Mouse (Mus musculus) intestine, embryonic 16.5 days (tissue): ENCODE measurements at regions not wholly inside any gene's neighbourhood (a gene's known extent, or its start where the extent isn't known, plus 50 kb on each side); places are given as distances from the start of the nearest gene placed in this dataset.

ENCODE experiments used
- ATAC-seq: fragments of 200-750 bp; cut with Nextera tagmentation; 2 replicates; pipeline ENCODE4 v1.8.0; 2017; ENCODE audit warnings: moderate TSS enrichment, moderate library complexity
- H3K27ac ChIP-seq: fragments of 300-500 bp; sonication (generic); 2 replicates; pipeline ENCODE4 v1.5.1; 2014; ENCODE audit warnings: mild to moderate bottlenecking, low read length
- H3K27me3 ChIP-seq: fragments of 300-500 bp; sonication (generic); replicated peaks from 2 replicates; pipeline ENCODE4 v1.6.1; 2014; ENCODE audit warnings: low read length, control low read depth, mixed read lengths; ENCODE audit not compliant: control insufficient read depth, insufficient read depth
- H3K36me3 ChIP-seq: fragments of 300-500 bp; sonication (generic); 2 replicates; pipeline ENCODE4 v1.6.1; 2014; ENCODE audit warnings: low read length, control low read depth; ENCODE audit not compliant: control insufficient read depth, insufficient read depth
- H3K4me1 ChIP-seq: fragments of 300-500 bp; sonication (generic); 2 replicates; pipeline ENCODE4 v1.6.1; 2014; ENCODE audit warnings: low read length, control low read depth, mixed read lengths; ENCODE audit not compliant: control insufficient read depth, insufficient read depth
- H3K4me2 ChIP-seq: fragments of 300-500 bp; sonication (generic); 2 replicates; pipeline ENCODE4 v1.6.1; 2014; ENCODE audit warnings: low read depth, low read length, control low read depth
- H3K4me3 ChIP-seq: fragments of 300-500 bp; sonication (generic); 2 replicates; pipeline ENCODE4 v1.5.1; 2014; ENCODE audit warnings: mild to moderate bottlenecking, low read length
- H3K9ac ChIP-seq: fragments of 300-500 bp; sonication (generic); 2 replicates; pipeline ENCODE4 v1.6.1; 2014; ENCODE audit warnings: low read depth, low read length
- H3K9me3 ChIP-seq: fragments of 300-500 bp; sonication (generic); 2 replicates; pipeline ENCODE4 v1.6.1; 2016; ENCODE audit warnings: low read length, control low read depth; ENCODE audit not compliant: control insufficient read depth
- WGBS: fragments of 180-500 bp; shearing (Covaris S2); extraction: QIAGEN DNeasy Blood & Tissue Kit; methylation state at CpG from one replicate; pipeline ENCODE4 v1.1.7; 2014; 5-methylcytosine and 5-hydroxymethylcytosine counted together

DNA sequence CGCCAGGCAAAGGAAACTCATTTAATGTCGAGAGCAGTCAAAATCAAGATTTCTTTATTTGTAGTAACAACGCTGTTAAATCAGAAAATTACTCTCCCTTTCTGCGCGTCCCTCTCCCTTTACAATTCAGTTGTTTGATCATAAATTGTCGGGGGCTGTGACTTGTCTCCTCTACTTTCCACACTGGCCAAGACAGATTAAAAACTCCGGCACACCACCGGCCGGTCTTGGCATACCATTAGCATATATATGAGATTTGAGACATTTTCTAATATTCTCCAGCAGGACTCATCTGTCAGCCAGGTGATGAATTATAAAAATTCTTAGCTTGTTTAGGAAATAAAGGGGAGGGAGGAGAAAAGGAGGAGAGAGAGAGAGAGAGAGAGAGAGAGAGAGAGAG lies 162.8 kb upstream of the Irx4 start:
- Histone ChIP-seq H3K9ac (no peak overlapping the region), H3K4me2 (no peak overlapping the region), H3K36me3 (no peaks in the 10 kb centered on the region), H3K9me3 (no peaks in the 10 kb centered on the region), H3K27ac (no peak overlapping the region), H3K27me3 (no peaks in the 10 kb centered on the region), H3K4me1 (no peaks in the 10 kb centered on the region), H3K4me3 (no peak overlapping the region)
- no peak for ATAC-seq
- WGBS = 78% methylated on average over 9 of the region's 9 CpGs

DNA sequence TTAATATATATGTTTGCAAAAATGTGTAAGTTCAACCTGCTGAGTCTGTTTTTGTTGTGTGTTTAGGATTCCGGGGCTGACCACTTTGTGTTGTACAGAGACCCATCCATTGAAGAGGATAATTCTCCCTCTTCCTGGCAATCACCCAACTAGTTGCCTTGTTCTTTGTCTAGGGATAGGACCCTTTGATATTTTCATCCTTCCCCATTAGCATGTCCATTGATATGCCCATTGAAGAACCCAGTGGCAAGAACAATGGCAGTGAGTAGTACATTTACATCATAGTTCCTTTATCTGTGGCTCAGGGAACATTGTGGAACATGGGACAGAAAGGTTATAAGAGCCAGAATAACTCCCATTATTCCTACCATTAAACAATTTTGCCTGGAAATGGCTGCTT lies 160.9 kb upstream of the Irx4 start:
- Histone ChIP-seq H3K4me1 (no peaks in the 10 kb centered on the region), H3K4me3 (no peak overlapping the region), H3K4me2 (no peak overlapping the region), H3K9me3 (no peaks in the 10 kb centered on the region), H3K36me3 (no peaks in the 10 kb centered on the region), H3K9ac (no peak overlapping the region), H3K27ac (no peak overlapping the region), H3K27me3 (no peaks in the 10 kb centered on the region)
- ATAC-seq = no peak
- 89% methylated on average over 1 of the region's 1 CpGs for WGBS

DNA sequence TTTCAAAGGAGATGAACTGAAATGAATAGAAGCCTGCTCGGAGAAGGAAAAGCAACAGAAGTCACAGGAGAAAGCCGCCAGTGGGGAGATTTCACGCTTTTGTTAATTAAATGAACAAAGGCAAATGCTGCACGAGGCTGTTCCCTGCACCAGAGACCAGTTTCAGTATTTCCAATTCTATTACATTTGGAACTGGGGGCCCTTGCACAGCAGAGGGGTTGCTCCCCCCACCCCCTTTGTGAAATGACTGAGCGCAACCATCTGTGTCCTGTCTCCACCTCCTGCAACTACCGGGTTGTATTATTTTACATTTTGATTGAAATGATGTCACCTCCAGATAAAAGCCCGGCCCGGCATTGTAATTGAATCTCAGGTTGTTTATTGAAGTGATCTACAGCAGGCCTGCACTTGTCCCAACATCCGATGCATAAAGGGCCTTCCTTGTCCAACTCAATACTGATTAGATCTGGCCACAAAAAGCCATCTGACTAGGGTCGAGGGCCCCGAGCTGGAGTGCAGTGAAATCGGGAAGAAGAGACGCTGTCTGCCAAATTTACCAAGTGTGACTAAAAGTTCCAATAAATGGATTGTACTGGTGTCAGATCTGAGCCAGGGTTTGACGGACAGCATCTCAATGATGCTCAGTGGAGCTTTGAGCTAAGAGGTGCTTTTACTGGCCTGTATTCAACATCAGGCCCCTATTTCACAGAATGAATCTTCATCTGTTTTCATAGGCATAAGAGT lies 152.9 kb upstream of the Irx4 start:
- no peak overlapping the region for H3K4me3 ChIP-seq
- no peak overlapping the region for H3K27ac ChIP-seq
- H3K27me3 ChIP-seq = no peaks in the 10 kb centered on the region
- H3K36me3 ChIP-seq = no peaks in the 10 kb centered on the region
- no peaks in the 10 kb centered on the region for H3K4me1 ChIP-seq
- no peak for ATAC-seq
- WGBS = 69% methylated on average over 14 of the region's 14 CpGs
- H3K4me2 ChIP-seq = no peak overlapping the region
- H3K9ac ChIP-seq = no peak overlapping the region
- no peaks in the 10 kb centered on the region for H3K9me3 ChIP-seq

GRCm38 (mm10) chr13:73116822-73117632 lies 143.3 kb upstream of the Irx4 start:
- H3K4me1 ChIP-seq = no peaks in the 10 kb centered on the region
- H3K9ac ChIP-seq = no peak overlapping the region
- H3K36me3 ChIP-seq = no peaks in the 10 kb centered on the region
- WGBS = 35% methylated on average over 22 of the region's 22 CpGs
- no peak overlapping the region; the same call in 1 of the 2 replicates for H3K4me2 ChIP-seq
- H3K9me3 ChIP-seq = no peaks in the 10 kb centered on the region
- H3K4me3 ChIP-seq = no peak overlapping the region
- H3K27me3 ChIP-seq = no peaks in the 10 kb centered on the region
- no peak overlapping the region for H3K27ac ChIP-seq
- 0 out of 2 replicates have a peak, but pooled peaks have one; percentile 26 for ATAC-seq

DNA sequence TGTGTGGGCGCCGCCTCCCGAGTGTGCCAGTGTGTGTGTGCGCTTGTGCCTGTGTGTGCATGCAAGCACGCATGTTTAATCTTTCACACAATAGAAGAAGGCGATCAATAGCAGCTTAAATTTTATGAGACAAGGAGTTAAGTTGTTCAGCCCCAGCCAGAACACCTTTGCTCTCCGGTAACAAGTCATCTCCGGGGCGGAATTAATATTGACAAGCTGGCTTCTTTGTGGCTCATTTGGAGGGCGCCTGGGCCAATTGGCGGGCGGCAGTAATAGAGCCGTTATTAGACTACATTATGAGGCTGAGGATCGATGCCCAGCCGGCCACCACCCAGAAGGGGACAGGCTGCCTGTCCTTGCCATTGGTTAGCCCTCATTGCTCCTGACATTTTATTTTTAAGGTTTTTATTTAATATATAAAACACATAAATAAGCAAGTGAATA lies 142.6 kb upstream of the Irx4 start:
- 51% methylated on average over 15 of the region's 15 CpGs for WGBS
- no peak for ATAC-seq
- no peak overlapping the region for H3K27ac ChIP-seq
- H3K27me3 ChIP-seq = no peaks in the 10 kb centered on the region
- H3K9me3 ChIP-seq = no peaks in the 10 kb centered on the region
- H3K4me3 ChIP-seq = no peak overlapping the region
- no peaks in the 10 kb centered on the region for H3K36me3 ChIP-seq
- H3K4me2 ChIP-seq = no peak overlapping the region; the same call in 1 of the 2 replicates
- H3K4me1 ChIP-seq = no peaks in the 10 kb centered on the region
- no peak overlapping the region for H3K9ac ChIP-seq

DNA sequence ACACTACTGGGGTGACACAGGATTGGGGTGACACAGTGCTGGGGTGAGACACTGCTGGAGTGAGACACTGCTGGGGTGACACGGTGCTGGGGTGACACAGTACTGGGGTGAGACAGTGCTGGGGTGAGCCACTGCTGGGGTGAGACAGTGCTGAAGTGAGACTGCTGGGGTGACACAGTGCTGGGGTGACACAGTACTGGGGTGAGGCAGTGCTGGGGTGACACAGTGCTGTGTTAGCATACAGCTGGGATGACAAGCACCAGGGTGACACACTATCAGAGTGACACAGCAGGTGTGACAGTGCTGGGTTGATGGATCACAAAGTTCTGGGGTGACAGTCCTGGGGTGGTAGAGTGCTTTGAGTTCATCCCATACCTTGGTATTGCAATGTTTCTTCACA lies 137.3 kb upstream of the Irx4 start:
- 100% methylated on average over 1 of the region's 1 CpGs for WGBS
- no peaks in the 10 kb centered on the region for H3K36me3 ChIP-seq
- no peak overlapping the region for H3K4me2 ChIP-seq
- H3K9me3 ChIP-seq = no peaks in the 10 kb centered on the region
- no peak for ATAC-seq
- H3K27me3 ChIP-seq = no peaks in the 10 kb centered on the region
- H3K9ac ChIP-seq = no peak overlapping the region
- H3K4me1 ChIP-seq = no peaks in the 10 kb centered on the region
- no peak overlapping the region for H3K4me3 ChIP-seq
- H3K27ac ChIP-seq = no peak overlapping the region

- 26% methylated on average over 6 of the region's 6 CpGs for whole genome bisulfite sequencing
- no peaks in the 10 kb centered on the region for H3K4me1 ChIP-seq
- no peak for ATAC-seq
- H3K9ac ChIP-seq = no peak overlapping the region
- no peaks in the 10 kb centered on the region for H3K9me3 ChIP-seq
- no peak overlapping the region for H3K4me2 ChIP-seq
- H3K36me3 ChIP-seq = no peaks in the 10 kb centered on the region
- no peak overlapping the region for H3K4me3 ChIP-seq
- no peaks in the 10 kb centered on the region for H3K27me3 ChIP-seq
- no peak overlapping the region for H3K27ac ChIP-seq
Observed at GRCm38 (mm10) chr13:73131270-73131669, 129.0 kb upstream of the Irx4 start.

DNA sequence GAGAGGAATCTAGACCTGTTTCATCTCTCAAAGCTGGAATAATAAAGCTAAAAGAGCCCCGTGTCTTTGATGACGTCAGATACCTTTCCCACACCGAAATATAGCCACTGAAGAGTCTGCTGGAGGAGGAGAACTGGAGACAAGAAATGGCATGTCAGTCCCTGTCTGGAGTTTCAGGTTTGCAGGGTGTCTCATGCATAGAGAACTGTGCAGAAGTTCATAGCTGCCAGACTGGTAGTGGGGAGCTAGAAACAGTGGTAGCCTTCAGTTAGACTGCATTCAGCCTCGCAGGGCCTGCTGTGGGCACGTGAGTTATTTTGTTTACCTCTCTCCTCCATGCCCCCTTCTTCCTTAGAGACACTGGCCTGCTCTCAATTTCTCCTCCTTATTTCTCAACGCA lies 127.5 kb upstream of the Irx4 start:
- Histone ChIP-seq H3K27ac (no peak overlapping the region), H3K36me3 (no peaks in the 10 kb centered on the region), H3K4me1 (no peaks in the 10 kb centered on the region), H3K4me3 (no peak overlapping the region), H3K9me3 (no peaks in the 10 kb centered on the region), H3K27me3 (no peaks in the 10 kb centered on the region), H3K4me2 (no peak overlapping the region), H3K9ac (no peak overlapping the region)
- 58% methylated on average over 6 of the region's 6 CpGs for WGBS
- ATAC-seq = no peak

- H3K27ac ChIP-seq = no peak overlapping the region
- no peak overlapping the region for H3K4me3 ChIP-seq
- H3K36me3 ChIP-seq = no peaks in the 10 kb centered on the region
- no peak for ATAC-seq
- no peaks in the 10 kb centered on the region for H3K27me3 ChIP-seq
- no peaks in the 10 kb centered on the region for H3K9me3 ChIP-seq
- H3K4me2 ChIP-seq = no peak overlapping the region
- no peak overlapping the region for H3K9ac ChIP-seq
- no peaks in the 10 kb centered on the region for H3K4me1 ChIP-seq
Observed at GRCm38 (mm10) chr13:73134929-73135328, 125.3 kb upstream of the Irx4 start.
